In the genomic region with DNA sequence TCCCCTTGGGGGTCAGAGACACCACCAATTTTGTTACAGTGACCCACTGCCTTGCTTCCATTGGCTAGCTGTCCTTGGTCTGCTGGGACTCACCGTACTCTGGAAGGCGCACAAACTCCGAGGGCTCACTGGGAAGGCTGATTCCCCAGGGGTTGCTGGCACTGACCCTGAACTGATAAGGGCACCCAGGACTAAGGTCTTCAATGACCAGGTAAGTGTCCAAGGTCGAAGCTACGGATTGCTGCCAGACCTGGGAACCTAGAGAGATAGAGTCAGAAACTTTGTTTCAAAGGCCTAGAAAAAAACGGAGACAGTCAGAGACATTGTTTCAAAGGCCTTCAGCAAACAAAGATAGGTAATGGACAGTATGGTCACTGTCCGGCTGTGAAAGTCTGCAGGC, we compare ENCODE assay signal across 28 mouse cellular contexts.
"Had no signal": no experiment of that assay in that cellular context is flagged by ENCODE, and none has a peak within 500 bp of the region (broad histone marks: within the 10 kb centered on the region; RNA-seq: fewer than 3 reads in every experiment).

No protein-coding gene starts in this region.

- DNase-seq: gastrocnemius, adult 2 months; gastrocnemius, postnatal 10 days; gastrocnemius, postnatal 25 days; heart, adult 2 months; heart, postnatal 10 days; heart, postnatal 4 days; kidney, adult 11 months; kidney, adult 2 months; kidney, adult 9 months; kidney, postnatal 14 days; kidney, postnatal 36 days; layer of hippocampus, adult 9-11 months; layer of hippocampus, postnatal 36 days; left cerebral cortex, postnatal 4 days had no signal

- H3K4me3 ChIP-seq: gastrocnemius, adult 2 months; heart, adult 2 months; heart, embryonic 10.5 days; heart, embryonic 12.5 days; hindbrain, embryonic 10.5 days; hindbrain, embryonic 12.5 days; intestine, embryonic 15.5 days; kidney, embryonic 15.5 days; limb, embryonic 13.5 days; limb, embryonic 15.5 days; liver, embryonic 12.5 days had no signal

- H3K9ac ChIP-seq: heart, embryonic 12.5 days; hindbrain, embryonic 12.5 days; hindbrain, embryonic 14.5 days; intestine, embryonic 15.5 days; kidney, embryonic 15.5 days; limb, embryonic 13.5 days; limb, embryonic 15.5 days; liver, embryonic 12.5 days; liver, embryonic 14.5 days had no signal

- H3K27me3 ChIP-seq: heart, embryonic 12.5 days; hindbrain, embryonic 12.5 days; intestine, embryonic 15.5 days; kidney, embryonic 15.5 days; limb, embryonic 13.5 days; limb, embryonic 15.5 days had no signal

- H3K36me3 ChIP-seq: heart, embryonic 10.5 days; heart, embryonic 12.5 days; intestine, embryonic 15.5 days; kidney, embryonic 15.5 days; limb, embryonic 13.5 days; limb, embryonic 15.5 days; liver, embryonic 12.5 days had no signal

- H3K4me2 ChIP-seq: heart, embryonic 12.5 days; hindbrain, embryonic 12.5 days; hindbrain, embryonic 14.5 days; intestine, embryonic 15.5 days; kidney, embryonic 15.5 days; limb, embryonic 13.5 days; limb, embryonic 15.5 days; liver, embryonic 12.5 days had no signal

- H3K27ac ChIP-seq: gastrocnemius, adult 2 months; heart, adult 2 months; heart, embryonic 10.5 days; hindbrain, embryonic 10.5 days; hindbrain, embryonic 12.5 days; hindbrain, embryonic 14.5 days; intestine, embryonic 15.5 days; kidney, embryonic 15.5 days; kidney, postnatal 0 days; limb, embryonic 13.5 days; limb, embryonic 15.5 days; liver, embryonic 12.5 days; liver, embryonic 14.5 days had no signal

- ATAC-seq: hindbrain, embryonic 16.5 days; inflammation-experienced regulatory T-cells, adult 6 months; intestine, embryonic 15.5 days; liver, embryonic 12.5 days had no signal

- H3K4me1 ChIP-seq: heart, embryonic 12.5 days; hindbrain, embryonic 12.5 days; limb, embryonic 13.5 days; limb, embryonic 15.5 days had no signal

- H3K9me3 ChIP-seq: heart, embryonic 10.5 days; heart, embryonic 12.5 days; hindbrain, embryonic 10.5 days; hindbrain, embryonic 12.5 days; intestine, embryonic 15.5 days; kidney, embryonic 15.5 days; limb, embryonic 13.5 days; limb, embryonic 15.5 days; liver, embryonic 12.5 days had no signal
